Mouse (Mus musculus) forebrain, embryonic 15.5 days (tissue): ENCODE results near the gene Ralgapb. TPM values are rescaled to one million over a fixed set of nuclear protein-coding genes. Genes with fewer than 3 reads are reported as not detected.
A peak's percentile ranks its signal among the peaks of the same experiment; 100 is the strongest.

Experiments
- ATAC-seq: fragments of 200-750 bp; cut with Nextera tagmentation; replicated peaks from 2 replicates; pipeline ENCODE4 v1.8.0; 2017; ENCODE audit warnings: mild to moderate bottlenecking, moderate TSS enrichment, moderate library complexity
- H3K27ac ChIP-seq: fragments of 300-500 bp; sonication (generic); replicated peaks from 2 replicates; pipeline ENCODE4 v1.5.1; 2015; ENCODE audit warnings: mild to moderate bottlenecking, inconsistent platforms
- H3K27me3 ChIP-seq: fragments of 300-500 bp; sonication (generic); 2 replicates; pipeline ENCODE4 v1.6.1; 2015; ENCODE audit warnings: inconsistent platforms
- H3K36me3 ChIP-seq: fragments of 300-500 bp; sonication (generic); 2 replicates; pipeline ENCODE4 v1.6.1; 2015; ENCODE audit warnings: mild to moderate bottlenecking, inconsistent platforms
- H3K4me1 ChIP-seq: fragments of 300-500 bp; sonication (generic); 2 replicates; pipeline ENCODE4 v1.6.1; 2015; ENCODE audit warnings: inconsistent platforms
- H3K4me2 ChIP-seq: fragments of 300-500 bp; sonication (generic); replicated peaks from 2 replicates; pipeline ENCODE4 v1.6.1; 2015; ENCODE audit warnings: mild to moderate bottlenecking, inconsistent platforms
- H3K4me3 ChIP-seq: fragments of 300-500 bp; sonication (generic); 2 replicates; pipeline ENCODE4 v1.5.1; 2015; ENCODE audit warnings: mild to moderate bottlenecking, inconsistent platforms
- H3K9ac ChIP-seq: fragments of 300-500 bp; sonication (generic); replicated peaks from 2 replicates; pipeline ENCODE4 v1.6.1; 2015; ENCODE audit warnings: mild to moderate bottlenecking, inconsistent platforms
- H3K9me3 ChIP-seq: fragments of 300-500 bp; sonication (generic); 2 replicates; pipeline ENCODE4 v1.6.1; 2016; ENCODE audit warnings: inconsistent platforms
- WGBS: fragments of 180-500 bp; shearing (Covaris S2); methylation state at CpG from one replicate; pipeline ENCODE4 v1.1.7; 2015; ENCODE audit warnings: mixed read lengths; 5-methylcytosine and 5-hydroxymethylcytosine counted together
- polyA plus RNA-seq: library from polyadenylated mRNA; unstranded; fragments of >200 nt; fragmentation: Nextera tagmentation; extraction: Ambion mirVana; gene quantifications from 2 replicates; pipeline ENCODE4 v1.2.1, GENCODE M21; 2015

Ralgapb gene
- polyA plus RNA-seq, 1 experiment from 2014 or later: 23.8 TPM

- Histone ChIP-seq H3K36me3 (no peaks in the 10 kb centered on the region), H3K4me1 (peaks cover 34% of the 10 kb centered on the region), H3K27ac (peak overlapping the region; percentile 83), H3K9me3 (no peaks in the 10 kb centered on the region), H3K9ac (peak overlapping the region; percentile 78), H3K27me3 (no peaks in the 10 kb centered on the region), H3K4me2 (peak overlapping the region; percentile 76), H3K4me3 (peak overlapping the region; percentile 72)
- peak; percentile 57 for ATAC-seq
- WGBS: 3% methylated on average over 46 of the region's 67 CpGs
Observed at GRCm38 (mm10) chr2:158410022-158411014, 670 bp downstream of the Ralgapb start.

GRCm38 (mm10) chr2:158413240-158413639 is 3.6 kb downstream of the Ralgapb start:
- peaks cover 34% of the 10 kb centered on the region for H3K4me1 ChIP-seq
- WGBS: 90% methylated on average over 2 of the region's 2 CpGs
- no peak overlapping the region for H3K9ac ChIP-seq
- no peak overlapping the region for H3K27ac ChIP-seq
- H3K36me3 ChIP-seq: no peaks in the 10 kb centered on the region
- H3K4me2 ChIP-seq: no peak overlapping the region
- H3K4me3 ChIP-seq: no peak overlapping the region
- H3K27me3 ChIP-seq: no peaks in the 10 kb centered on the region
- no peak for ATAC-seq
- no peaks in the 10 kb centered on the region for H3K9me3 ChIP-seq

GRCm38 (mm10) chr2:158415826-158416225 is 6.2 kb downstream of the Ralgapb start:
- 79% methylated on average over 1 of the region's 1 CpGs for WGBS
- Histone ChIP-seq H3K4me2 (no peak overlapping the region), H3K9me3 (no peaks in the 10 kb centered on the region), H3K4me3 (no peak overlapping the region), H3K27ac (no peak overlapping the region), H3K27me3 (no peaks in the 10 kb centered on the region), H3K36me3 (no peaks in the 10 kb centered on the region), H3K9ac (no peak overlapping the region), H3K4me1 (peaks cover 29% of the 10 kb centered on the region)
- ATAC-seq: no peak

- H3K4me2 ChIP-seq: no peak overlapping the region
- no peak overlapping the region for H3K9ac ChIP-seq
- no peaks in the 10 kb centered on the region for H3K27me3 ChIP-seq
- H3K9me3 ChIP-seq: no peaks in the 10 kb centered on the region
- peaks cover under 1% of the 10 kb centered on the region; the same call in 1 of the 2 replicates for H3K36me3 ChIP-seq
- no peak overlapping the region for H3K27ac ChIP-seq
- WGBS: 85% methylated on average over 1 of the region's 1 CpGs
- H3K4me3 ChIP-seq: no peak overlapping the region
- H3K4me1 ChIP-seq: peaks cover 5% of the 10 kb centered on the region; the same call in 1 of the 2 replicates
- no peak for ATAC-seq
Observed at GRCm38 (mm10) chr2:158418663-158419062, 9.0 kb downstream of the Ralgapb start.

GRCm38 (mm10) chr2:158445814-158446213 is 36.2 kb downstream of the Ralgapb start:
- Histone ChIP-seq H3K4me2 (no peak overlapping the region), H3K27me3 (no peaks in the 10 kb centered on the region), H3K9ac (no peak overlapping the region), H3K4me3 (no peak overlapping the region), H3K27ac (no peak overlapping the region), H3K9me3 (no peaks in the 10 kb centered on the region), H3K4me1 (no peaks in the 10 kb centered on the region), H3K36me3 (peaks cover 47% of the 10 kb centered on the region)
- no peak for ATAC-seq
- WGBS: 98% methylated on average over 1 of the region's 1 CpGs

GRCm38 (mm10) chr2:158449845-158450244 is 40.2 kb downstream of the Ralgapb start:
- no peak overlapping the region for H3K9ac ChIP-seq
- no peak overlapping the region for H3K4me3 ChIP-seq

GRCm38 (mm10) chr2:158456451-158456850 is 46.8 kb downstream of the Ralgapb start:
- Histone ChIP-seq H3K27ac (no peak overlapping the region), H3K27me3 (no peaks in the 10 kb centered on the region), H3K9me3 (no peaks in the 10 kb centered on the region), H3K4me1 (no peaks in the 10 kb centered on the region), H3K4me3 (no peak overlapping the region), H3K4me2 (no peak overlapping the region), H3K9ac (no peak overlapping the region), H3K36me3 (peaks cover 68% of the 10 kb centered on the region)
- ATAC-seq: no peak
- WGBS: 97% methylated on average over 4 of the region's 4 CpGs

More at GRCm38 (mm10) chr2:158449845-158450244, 40.2 kb downstream of the Ralgapb start:
- Histone ChIP-seq H3K4me2 (no peak overlapping the region), H3K9me3 (no peaks in the 10 kb centered on the region), H3K4me1 (no peaks in the 10 kb centered on the region), H3K27me3 (no peaks in the 10 kb centered on the region), H3K27ac (no peak overlapping the region), H3K36me3 (peaks cover 54% of the 10 kb centered on the region)
- 68% methylated on average over 7 of the region's 7 CpGs for WGBS
- ATAC-seq: no peak

GRCm38 (mm10) chr2:158457610-158458009 is 48.0 kb downstream of the Ralgapb start:
- H3K4me3 ChIP-seq: no peak overlapping the region
- peaks cover 68% of the 10 kb centered on the region for H3K36me3 ChIP-seq
- H3K9ac ChIP-seq: no peak overlapping the region
- WGBS: 83% methylated on average over 1 of the region's 1 CpGs
- H3K27ac ChIP-seq: no peak overlapping the region
- H3K4me1 ChIP-seq: no peaks in the 10 kb centered on the region
- no peak for ATAC-seq
- no peak overlapping the region for H3K4me2 ChIP-seq
- no peaks in the 10 kb centered on the region for H3K9me3 ChIP-seq
- H3K27me3 ChIP-seq: no peaks in the 10 kb centered on the region

- Histone ChIP-seq H3K4me1 (no peaks in the 10 kb centered on the region), H3K9me3 (no peaks in the 10 kb centered on the region), H3K9ac (no peak overlapping the region), H3K4me2 (no peak overlapping the region), H3K27ac (no peak overlapping the region), H3K27me3 (no peaks in the 10 kb centered on the region), H3K4me3 (no peak overlapping the region), H3K36me3 (peaks cover 76% of the 10 kb centered on the region)
- no peak for ATAC-seq
- WGBS: 84% methylated on average over 1 of the region's 1 CpGs
Observed at GRCm38 (mm10) chr2:158462450-158462849, 52.8 kb downstream of the Ralgapb start.

GRCm38 (mm10) chr2:158474159-158474558 is 64.5 kb downstream of the Ralgapb start:
- H3K27ac ChIP-seq: no peak overlapping the region
- H3K36me3 ChIP-seq: peaks cover 62% of the 10 kb centered on the region
- H3K4me1 ChIP-seq: no peaks in the 10 kb centered on the region
- WGBS: 95% methylated on average over 1 of the region's 1 CpGs
- no peak overlapping the region for H3K4me3 ChIP-seq
- H3K4me2 ChIP-seq: no peak overlapping the region
- no peaks in the 10 kb centered on the region for H3K27me3 ChIP-seq
- ATAC-seq: no peak
- H3K9me3 ChIP-seq: no peaks in the 10 kb centered on the region
- H3K9ac ChIP-seq: no peak overlapping the region

GRCm38 (mm10) chr2:158477640-158478039 is 68.0 kb downstream of the Ralgapb start:
- Histone ChIP-seq H3K27me3 (no peaks in the 10 kb centered on the region), H3K4me2 (no peak overlapping the region), H3K27ac (no peak overlapping the region), H3K4me3 (no peak overlapping the region), H3K36me3 (peaks cover 79% of the 10 kb centered on the region), H3K9ac (no peak overlapping the region), H3K4me1 (no peaks in the 10 kb centered on the region), H3K9me3 (no peaks in the 10 kb centered on the region)
- ATAC-seq: no peak
- 80% methylated on average over 3 of the region's 3 CpGs for whole genome bisulfite sequencing

GRCm38 (mm10) chr2:158498457-158498856 is 88.8 kb downstream of the Ralgapb start:
- Histone ChIP-seq H3K4me2 (no peak overlapping the region), H3K27me3 (no peaks in the 10 kb centered on the region), H3K27ac (no peak overlapping the region), H3K9ac (no peak overlapping the region), H3K36me3 (peaks cover 43% of the 10 kb centered on the region), H3K9me3 (no peaks in the 10 kb centered on the region), H3K4me1 (no peaks in the 10 kb centered on the region), H3K4me3 (no peak overlapping the region)
- 88% methylated on average over 5 of the region's 5 CpGs for WGBS
- no peak for ATAC-seq
